Mouse (Mus musculus) liver, adult 2 months (tissue): ENCODE results near the gene Cdkn1a. TPM values are rescaled to one million over a fixed set of nuclear protein-coding genes. Genes with fewer than 3 reads are reported as not detected.
"Not testable (repeated sequence)": the region's sequence is repeated elsewhere in the genome, so short reads cannot be mapped to it uniquely, and the experiment has no call there.

Experiments
- DNase-seq: peaks from one replicate; pipeline ENCODE4 v3.0.0-alpha.2; 2011; ENCODE audit warnings: low read depth, low spot score; ENCODE audit errors: extremely low read depth
- H3K27ac ChIP-seq: fragments of 200-500 bp; replicated peaks from 2 replicates; pipeline ENCODE4 v1.5.1; 2012; ENCODE audit warnings: low read depth, mild to moderate bottlenecking, control low read depth, inconsistent platforms, low read length; ENCODE audit not compliant: insufficient read depth
- H3K27me3 ChIP-seq: fragments of 200-500 bp; 2 replicates; pipeline ENCODE4 v1.6.1; 2012; ENCODE audit warnings: mild to moderate bottlenecking, moderate library complexity, low read length, inconsistent platforms; ENCODE audit not compliant: control insufficient read depth, insufficient read depth
- H3K36me3 ChIP-seq: fragments of 200-500 bp; 2 replicates; pipeline ENCODE4 v1.6.1; 2012; ENCODE audit warnings: low read length, inconsistent platforms; ENCODE audit not compliant: control insufficient read depth, insufficient read depth
- H3K4me1 ChIP-seq: fragments of 200-500 bp; 2 replicates; pipeline ENCODE4 v1.6.1; 2011; ENCODE audit warnings: low read length; ENCODE audit not compliant: control insufficient read depth, insufficient read depth
- H3K4me3 ChIP-seq: fragments of 200-500 bp; 2 replicates; pipeline ENCODE4 v1.5.1; 2011; ENCODE audit warnings: low read depth, mild to moderate bottlenecking, control low read depth, low read length, moderate library complexity; ENCODE audit not compliant: insufficient read depth
- H3K79me2 ChIP-seq: fragments of 200-500 bp; 2 replicates; pipeline ENCODE4 v1.6.1; 2012; ENCODE audit warnings: inconsistent platforms, mild to moderate bottlenecking, low read length, moderate library complexity; ENCODE audit not compliant: control insufficient read depth, insufficient read depth
- H3K9ac ChIP-seq: fragments of 200-500 bp; 2 replicates; pipeline ENCODE4 v1.6.1; 2012; ENCODE audit warnings: low read depth, mild to moderate bottlenecking, control low read depth, inconsistent platforms, low read length
- CTCF ChIP-seq: fragments of 200-500 bp; IDR thresholded peaks from 2 replicates; pipeline ENCODE4 v1.5.1; 2011; ENCODE audit warnings: low read depth, low read length, control low read depth
- POLR2A ChIP-seq: fragments of 200-500 bp; IDR thresholded peaks from 2 replicates; pipeline ENCODE4 v1.6.1; 2011; ENCODE audit warnings: low read length, control low read depth; ENCODE audit not compliant: insufficient read depth; ENCODE audit errors: extremely low read depth
- WGBS: fragments of 180-500 bp; shearing (Covaris S2); methylation state at CpG from one replicate; pipeline ENCODE4 v1.1.7; 2018; 5-methylcytosine and 5-hydroxymethylcytosine counted together
- polyA plus RNA-seq: library from polyadenylated mRNA; depleted of rRNA; stranded (reverse); fragments of >200 nt; gene quantifications from 2 replicates; pipeline ENCODE4 v1.2.3, GENCODE M21; 2012; rRNA removed
- total RNA-seq: library from RNA; depleted of rRNA; stranded (reverse); fragments of >200 nt; gene quantifications from 2 replicates; pipeline ENCODE4 v1.2.3, GENCODE M21; 2014; rRNA removed

The Cdkn1a gene
- total RNA-seq: 0.37 and 0.60 TPM in 2 replicates
- 6.9 and 9.3 TPM in 2 replicates for polyA plus RNA-seq

DNA sequence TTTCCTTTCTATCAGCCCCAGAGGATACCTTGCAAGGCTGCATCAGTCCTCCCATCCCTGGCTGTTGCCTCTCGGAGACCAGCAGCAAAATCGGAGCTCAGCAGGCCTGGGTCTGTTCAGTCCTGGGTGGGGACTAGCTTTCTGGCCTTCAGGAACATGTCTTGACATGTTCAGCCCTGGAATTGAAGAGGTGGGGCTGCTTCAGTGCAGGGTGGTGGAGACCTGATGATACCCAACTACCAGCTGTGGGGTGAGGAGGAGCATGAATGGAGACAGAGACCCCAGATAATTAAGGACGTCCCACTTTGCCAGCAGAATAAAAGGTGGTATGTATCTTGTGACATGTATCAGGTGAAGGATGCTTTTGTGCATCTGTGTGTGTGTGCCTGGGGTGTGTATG is at the start of gene Cdkn1a:
Gene Cdkn1a, plus strand, starts transcription at position 201 of the 400 bp plus-strand sequence.
- Histone ChIP-seq H3K79me2 (no peaks in the 10 kb centered on the region; the same call in 1 of the 2 replicates), H3K27ac (no peak within 1 kb of the TSS), H3K4me1 (peaks cover 5% of the 10 kb centered on the region), H3K4me3 (no peak within 1 kb of the TSS), H3K36me3 (no peaks in the 10 kb centered on the region), H3K9ac (no peak within 1 kb of the TSS), H3K27me3 (no peaks in the 10 kb centered on the region)
- TF ChIP-seq POLR2A: no peak
- TF ChIP-seq CTCF: no peak
- WGBS: 87% methylated on average over 3 of the region's 3 CpGs
- no peak for DNase-seq

GRCm38 (mm10) chr17:29041632-29042031 is 49.1 kb upstream of the Cdkn1a start:
- Histone ChIP-seq H3K4me1 (peaks cover 15% of the 10 kb centered on the region), H3K36me3 (peaks cover 58% of the 10 kb centered on the region)
- not testable (repeated sequence) for H3K27me3 ChIP-seq, H3K27ac ChIP-seq, DNase-seq, H3K9ac ChIP-seq, H3K4me3 ChIP-seq, H3K79me2 ChIP-seq
- WGBS: 70% methylated on average over 3 of the region's 3 CpGs

- no peak overlapping the region for H3K4me3 ChIP-seq
- TF ChIP-seq CTCF (no peak), POLR2A (no peak)
- no peaks in the 10 kb centered on the region for H3K27me3 ChIP-seq
- peaks cover 48% of the 10 kb centered on the region for H3K36me3 ChIP-seq
- no peak for DNase-seq
- no peak overlapping the region for H3K9ac ChIP-seq
- H3K4me1 ChIP-seq: peaks cover 18% of the 10 kb centered on the region
- peaks cover 3% of the 10 kb centered on the region; the same call in 1 of the 2 replicates for H3K79me2 ChIP-seq
- no peak overlapping the region for H3K27ac ChIP-seq
These were observed 48.2 kb upstream of the Cdkn1a start for GRCm38 (mm10) chr17:29042569-29042968.

DNA sequence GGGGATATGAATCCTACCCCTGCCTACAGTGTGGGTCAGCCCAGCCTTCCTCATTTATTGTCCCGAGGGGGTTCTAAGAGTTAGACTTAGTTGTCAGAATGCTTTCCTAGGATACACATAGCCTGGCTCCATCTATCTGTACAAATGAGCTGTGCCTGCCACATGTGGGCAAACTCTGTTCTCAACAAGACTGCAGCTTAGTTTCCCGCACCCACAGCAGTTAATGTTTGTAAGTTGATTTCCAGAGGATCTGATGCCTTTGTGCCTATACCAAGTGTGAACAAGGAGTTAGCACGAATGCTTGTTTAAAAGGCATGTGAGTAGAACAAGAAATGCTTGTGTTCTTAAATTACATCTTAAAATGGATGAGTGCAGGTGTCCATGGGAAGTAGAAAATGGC is 47.2 kb upstream of the Cdkn1a start:
- WGBS: 89% methylated on average over 3 of the region's 3 CpGs
- DNase-seq: no peak
- Histone ChIP-seq H3K9ac (no peak overlapping the region), H3K4me3 (no peak overlapping the region), H3K27me3 (no peaks in the 10 kb centered on the region), H3K4me1 (peaks cover 18% of the 10 kb centered on the region), H3K27ac (no peak overlapping the region), H3K36me3 (peaks cover 40% of the 10 kb centered on the region), H3K79me2 (no peaks in the 10 kb centered on the region)
- no peak for TF ChIP-seq CTCF

- Histone ChIP-seq H3K9ac (no peak overlapping the region), H3K79me2 (no peaks in the 10 kb centered on the region), H3K27me3 (no peaks in the 10 kb centered on the region), H3K4me3 (no peak overlapping the region), H3K4me1 (peaks cover 18% of the 10 kb centered on the region), H3K36me3 (peaks cover 33% of the 10 kb centered on the region), H3K27ac (no peak overlapping the region)
- TF ChIP-seq POLR2A (no peak), CTCF (no peak)
- WGBS: 67% methylated on average over 6 of the region's 6 CpGs
- no peak for DNase-seq
These were observed 46.4 kb upstream of the Cdkn1a start for GRCm38 (mm10) chr17:29044146-29044924.

GRCm38 (mm10) chr17:29044925-29045319 is 45.9 kb upstream of the Cdkn1a start:
- Histone ChIP-seq H3K27ac (peak overlapping the region; percentile 37), H3K79me2 (no peaks in the 10 kb centered on the region), H3K4me1 (peaks cover 24% of the 10 kb centered on the region), H3K36me3 (peaks cover 28% of the 10 kb centered on the region), H3K27me3 (no peaks in the 10 kb centered on the region), H3K9ac (no peak overlapping the region), H3K4me3 (no peak overlapping the region)
- WGBS: 16% methylated on average over 1 of the region's 1 CpGs
- TF ChIP-seq CTCF (no peak), POLR2A (no peak)
- peak; percentile 65 for DNase-seq
